Mouse (Mus musculus): Measurements from ENCODE around the gene Uxs1. TPM values are rescaled to one million over a fixed set of nuclear protein-coding genes. Genes with fewer than 3 reads are reported as not detected.

Uxs1 gene
- 17.8 and 18.5 TPM in 2 replicates for polyA plus RNA-seq (2016; fragmentation: Nextera tagmentation; extraction: Ambion mirVana)

- H3K27me3 ChIP-seq, result no peaks in the 10 kb centered on the region
- H3K4me1 ChIP-seq, result peaks cover 30% of the 10 kb centered on the region
- peak within 1 kb of the TSS; percentile 97 for H3K27ac ChIP-seq
- peak within 1 kb of the TSS; percentile 92 for H3K4me2 ChIP-seq
- H3K9ac ChIP-seq, result peak within 1 kb of the TSS; percentile 92
- H3K4me3 ChIP-seq (replicated peaks), result peak within 1 kb of the TSS; percentile 89
- under 1% methylated on average over 41 of the region's 41 CpGs for WGBS
- no peaks in the 10 kb centered on the region for H3K9me3 ChIP-seq
- H3K36me3 ChIP-seq (replicated peaks), result no peaks in the 10 kb centered on the region
- peak; percentile 99 for ATAC-seq (ENCODE audit: low FRiP score)
These were observed at the start of gene Uxs1 for GRCm38 (mm10) chr1:43827763-43828194. Gene Uxs1, minus strand, starts transcription at chr1:43827800.

GRCm38 (mm10) chr1:43877233-43877632 lies 49.6 kb upstream of the Uxs1 start:
- Histone ChIP-seq H3K36me3 (replicated peaks) (no peaks in the 10 kb centered on the region), H3K9me3 (no peaks in the 10 kb centered on the region), H3K4me2 (no peak overlapping the region), H3K4me1 (peaks cover 2% of the 10 kb centered on the region; the same call in 1 of the 2 replicates), H3K9ac (no peak overlapping the region), H3K27ac (no peak overlapping the region), H3K4me3 (replicated peaks) (no peak overlapping the region), H3K27me3 (no peaks in the 10 kb centered on the region)
- WGBS, result 87% methylated on average over 6 of the region's 6 CpGs
- no peak for ATAC-seq (ENCODE audit: low FRiP score)

- Histone ChIP-seq H3K4me2 (no peak overlapping the region), H3K4me1 (no peaks in the 10 kb centered on the region), H3K36me3 (replicated peaks) (no peaks in the 10 kb centered on the region), H3K27me3 (no peaks in the 10 kb centered on the region), H3K9me3 (no peaks in the 10 kb centered on the region), H3K27ac (no peak overlapping the region), H3K9ac (no peak overlapping the region), H3K4me3 (replicated peaks) (no peak overlapping the region)
- no peak for ATAC-seq (ENCODE audit: low FRiP score)
These were observed 43.5 kb upstream of the Uxs1 start for GRCm38 (mm10) chr1:43871116-43871515.

- H3K27me3 ChIP-seq, result no peaks in the 10 kb centered on the region
- no peak for ATAC-seq (ENCODE audit: low FRiP score)
- H3K27ac ChIP-seq, result no peak overlapping the region
- no peak overlapping the region for H3K9ac ChIP-seq
- no peak overlapping the region for H3K4me2 ChIP-seq
- H3K4me1 ChIP-seq, result no peaks in the 10 kb centered on the region
- H3K9me3 ChIP-seq, result no peaks in the 10 kb centered on the region
- 82% methylated on average over 1 of the region's 1 CpGs for WGBS
- H3K36me3 ChIP-seq (replicated peaks), result no peaks in the 10 kb centered on the region
- no peak overlapping the region for H3K4me3 ChIP-seq (replicated peaks)
These were observed 40.9 kb upstream of the Uxs1 start for GRCm38 (mm10) chr1:43868510-43868909.

- no peak overlapping the region for H3K4me3 ChIP-seq (replicated peaks)
- no peaks in the 10 kb centered on the region for H3K9me3 ChIP-seq
These were observed 37.2 kb upstream of the Uxs1 start for GRCm38 (mm10) chr1:43864758-43865157.

GRCm38 (mm10) chr1:43862614-43863013 lies 35.0 kb upstream of the Uxs1 start:
- Histone ChIP-seq H3K4me2 (no peak overlapping the region), H3K36me3 (replicated peaks) (no peaks in the 10 kb centered on the region)
- ATAC-seq (ENCODE audit: low FRiP score), result no peak

More at GRCm38 (mm10) chr1:43864758-43865157, 37.2 kb upstream of the Uxs1 start:
- Histone ChIP-seq H3K36me3 (replicated peaks) (no peaks in the 10 kb centered on the region), H3K4me1 (no peaks in the 10 kb centered on the region), H3K27me3 (no peaks in the 10 kb centered on the region), H3K27ac (no peak overlapping the region), H3K4me2 (no peak overlapping the region), H3K9ac (no peak overlapping the region)
- ATAC-seq (ENCODE audit: low FRiP score), result no peak

GRCm38 (mm10) chr1:43858988-43859387 lies 31.4 kb upstream of the Uxs1 start:
- Histone ChIP-seq H3K36me3 (replicated peaks) (no peaks in the 10 kb centered on the region), H3K27me3 (no peaks in the 10 kb centered on the region), H3K4me1 (no peaks in the 10 kb centered on the region), H3K4me2 (no peak overlapping the region), H3K9ac (no peak overlapping the region), H3K9me3 (no peaks in the 10 kb centered on the region), H3K4me3 (replicated peaks) (no peak overlapping the region), H3K27ac (no peak overlapping the region)
- ATAC-seq (ENCODE audit: low FRiP score), result no peak
- WGBS, result 86% methylated on average over 5 of the region's 5 CpGs

More at GRCm38 (mm10) chr1:43862614-43863013, 35.0 kb upstream of the Uxs1 start:
- Histone ChIP-seq H3K4me1 (no peaks in the 10 kb centered on the region), H3K9me3 (no peaks in the 10 kb centered on the region), H3K27ac (no peak overlapping the region), H3K9ac (no peak overlapping the region), H3K4me3 (replicated peaks) (no peak overlapping the region), H3K27me3 (no peaks in the 10 kb centered on the region)
- 96% methylated on average over 4 of the region's 4 CpGs for WGBS

GRCm38 (mm10) chr1:43857656-43858055 lies 30.1 kb upstream of the Uxs1 start:
- Histone ChIP-seq H3K4me2 (no peak overlapping the region), H3K27me3 (no peaks in the 10 kb centered on the region), H3K27ac (no peak overlapping the region), H3K4me3 (replicated peaks) (no peak overlapping the region), H3K9ac (no peak overlapping the region), H3K4me1 (no peaks in the 10 kb centered on the region), H3K9me3 (no peaks in the 10 kb centered on the region), H3K36me3 (replicated peaks) (no peaks in the 10 kb centered on the region)
- 86% methylated on average over 1 of the region's 1 CpGs for WGBS
- no peak for ATAC-seq (ENCODE audit: low FRiP score)

- no peak overlapping the region for H3K9ac ChIP-seq
- no peaks in the 10 kb centered on the region for H3K4me1 ChIP-seq
- H3K27me3 ChIP-seq, result no peaks in the 10 kb centered on the region
- no peaks in the 10 kb centered on the region for H3K36me3 ChIP-seq (replicated peaks)
- ATAC-seq (ENCODE audit: low FRiP score), result no peak
- H3K9me3 ChIP-seq, result no peaks in the 10 kb centered on the region
- no peak overlapping the region for H3K4me3 ChIP-seq (replicated peaks)
- no peak overlapping the region for H3K27ac ChIP-seq
- no peak overlapping the region for H3K4me2 ChIP-seq
- 89% methylated on average over 1 of the region's 1 CpGs for WGBS
These were observed 28.0 kb upstream of the Uxs1 start for GRCm38 (mm10) chr1:43855591-43855990.

- Histone ChIP-seq H3K27me3 (no peaks in the 10 kb centered on the region), H3K4me3 (replicated peaks) (no peak overlapping the region), H3K27ac (no peak overlapping the region), H3K9ac (no peak overlapping the region), H3K36me3 (replicated peaks) (no peaks in the 10 kb centered on the region), H3K9me3 (no peaks in the 10 kb centered on the region), H3K4me2 (no peak overlapping the region), H3K4me1 (no peaks in the 10 kb centered on the region)
- WGBS, result 94% methylated on average over 2 of the region's 2 CpGs
- ATAC-seq (ENCODE audit: low FRiP score), result no peak
These were observed 15.8 kb upstream of the Uxs1 start for GRCm38 (mm10) chr1:43843398-43843797.

- H3K9me3 ChIP-seq, result no peaks in the 10 kb centered on the region
- 94% methylated on average over 1 of the region's 1 CpGs for WGBS
- ATAC-seq (ENCODE audit: low FRiP score), result no peak
- H3K4me3 ChIP-seq (replicated peaks), result no peak overlapping the region
- no peak overlapping the region for H3K9ac ChIP-seq
- H3K4me1 ChIP-seq, result no peaks in the 10 kb centered on the region
- no peaks in the 10 kb centered on the region for H3K36me3 ChIP-seq (replicated peaks)
- H3K4me2 ChIP-seq, result no peak overlapping the region
- no peak overlapping the region for H3K27ac ChIP-seq
- no peaks in the 10 kb centered on the region for H3K27me3 ChIP-seq
These were observed 9.6 kb upstream of the Uxs1 start for GRCm38 (mm10) chr1:43837236-43837635.

- no peak for ATAC-seq (ENCODE audit: low FRiP score)
- Histone ChIP-seq H3K4me2 (no peak overlapping the region), H3K27me3 (no peaks in the 10 kb centered on the region), H3K4me3 (replicated peaks) (no peak overlapping the region), H3K9ac (no peak overlapping the region), H3K27ac (no peak overlapping the region), H3K36me3 (replicated peaks) (no peaks in the 10 kb centered on the region), H3K9me3 (no peaks in the 10 kb centered on the region), H3K4me1 (peaks cover 22% of the 10 kb centered on the region)
- 68% methylated on average over 1 of the region's 1 CpGs for WGBS
These were observed 2.5 kb upstream of the Uxs1 start for GRCm38 (mm10) chr1:43830096-43830495.

- 1% methylated on average over 68 of the region's 68 CpGs for WGBS
- peaks cover 30% of the 10 kb centered on the region for H3K4me1 ChIP-seq
- H3K9me3 ChIP-seq, result no peaks in the 10 kb centered on the region
- peak; percentile 81 for ATAC-seq (ENCODE audit: low FRiP score)
- H3K27me3 ChIP-seq, result no peaks in the 10 kb centered on the region
- peak overlapping the region; percentile 89 for H3K4me3 ChIP-seq (replicated peaks)
- peak overlapping the region; percentile 97 for H3K27ac ChIP-seq
- H3K36me3 ChIP-seq (replicated peaks), result no peaks in the 10 kb centered on the region
- H3K9ac ChIP-seq, result peak overlapping the region; percentile 92
- peak overlapping the region; percentile 92 for H3K4me2 ChIP-seq
These were observed 418 bp downstream of the Uxs1 start for GRCm38 (mm10) chr1:43827002-43827762.

All from forebrain, embryonic 12.5 days (tissue).